Mouse (Mus musculus) cerebral cortex, adult 2 months (tissue): ENCODE data around the gene Slc22a21.

Experiments used
- WGBS: fragments of 180-500 bp; shearing (Covaris S2); methylation state at CpG from one replicate; pipeline ENCODE4 v1.1.7; 2018; 5-methylcytosine and 5-hydroxymethylcytosine counted together

Slc22a21 gene

GRCm38 (mm10) chr11:53979788-53980621 is at the start of gene Slc22a21:
TSS of gene Slc22a21 (minus strand) at chr11:53980332.
- 2% methylated on average over 73 of the region's 73 CpGs for WGBS

- 77% methylated on average over 4 of the region's 4 CpGs for WGBS
These were observed 48.9 kb upstream of the Slc22a21 start for GRCm38 (mm10) chr11:54028997-54029396.

GRCm38 (mm10) chr11:54028044-54028951 is 48.2 kb upstream of the Slc22a21 start, which contains the start of gene Slc22a4:
TSS of gene Slc22a4 (minus strand) at chr11:54028090.
- WGBS, result 6% methylated on average over 61 of the region's 61 CpGs

- 25% methylated on average over 31 of the region's 31 CpGs for WGBS
These were observed 47.3 kb upstream of the Slc22a21 start for GRCm38 (mm10) chr11:54027131-54028043.

- WGBS, result 97% methylated on average over 1 of the region's 1 CpGs
These were observed 46.4 kb upstream of the Slc22a21 start for GRCm38 (mm10) chr11:54026491-54027041.

GRCm38 (mm10) chr11:54021396-54022093 is 41.4 kb upstream of the Slc22a21 start:
- 90% methylated on average over 5 of the region's 5 CpGs for WGBS

- 83% methylated on average over 3 of the region's 3 CpGs for WGBS
These were observed 39.0 kb upstream of the Slc22a21 start for GRCm38 (mm10) chr11:54018893-54019732.

- WGBS, result 93% methylated on average over 4 of the region's 4 CpGs
These were observed 37.5 kb upstream of the Slc22a21 start for GRCm38 (mm10) chr11:54017596-54017995.

- 85% methylated on average over 8 of the region's 8 CpGs for WGBS
These were observed 35.9 kb upstream of the Slc22a21 start for GRCm38 (mm10) chr11:54016051-54016450.

- WGBS, result 92% methylated on average over 5 of the region's 5 CpGs
These were observed 32.8 kb upstream of the Slc22a21 start for GRCm38 (mm10) chr11:54012961-54013360.

GRCm38 (mm10) chr11:54011255-54011654 is 31.1 kb upstream of the Slc22a21 start:
- WGBS, result 96% methylated on average over 2 of the region's 2 CpGs

GRCm38 (mm10) chr11:54008416-54008920 is 28.3 kb upstream of the Slc22a21 start:
- 82% methylated on average over 10 of the region's 10 CpGs for WGBS

- WGBS, result 68% methylated on average over 11 of the region's 11 CpGs
These were observed 27.6 kb upstream of the Slc22a21 start for GRCm38 (mm10) chr11:54007717-54008116.

GRCm38 (mm10) chr11:54006901-54007300 is 26.8 kb upstream of the Slc22a21 start:
- WGBS, result 79% methylated on average over 4 of the region's 4 CpGs

- WGBS, result 87% methylated on average over 5 of the region's 5 CpGs
These were observed 26.2 kb upstream of the Slc22a21 start for GRCm38 (mm10) chr11:54006362-54006761.

- WGBS, result 95% methylated on average over 3 of the region's 3 CpGs
These were observed 24.6 kb upstream of the Slc22a21 start for GRCm38 (mm10) chr11:54004734-54005133.

GRCm38 (mm10) chr11:54004221-54004620 is 24.1 kb upstream of the Slc22a21 start:
- 81% methylated on average over 9 of the region's 9 CpGs for WGBS

- 40% methylated on average over 12 of the region's 12 CpGs for WGBS
These were observed 22.9 kb upstream of the Slc22a21 start for GRCm38 (mm10) chr11:54002761-54003717.
